ENCODE assay signal across 8 mouse cellular contexts in the genomic region with DNA sequence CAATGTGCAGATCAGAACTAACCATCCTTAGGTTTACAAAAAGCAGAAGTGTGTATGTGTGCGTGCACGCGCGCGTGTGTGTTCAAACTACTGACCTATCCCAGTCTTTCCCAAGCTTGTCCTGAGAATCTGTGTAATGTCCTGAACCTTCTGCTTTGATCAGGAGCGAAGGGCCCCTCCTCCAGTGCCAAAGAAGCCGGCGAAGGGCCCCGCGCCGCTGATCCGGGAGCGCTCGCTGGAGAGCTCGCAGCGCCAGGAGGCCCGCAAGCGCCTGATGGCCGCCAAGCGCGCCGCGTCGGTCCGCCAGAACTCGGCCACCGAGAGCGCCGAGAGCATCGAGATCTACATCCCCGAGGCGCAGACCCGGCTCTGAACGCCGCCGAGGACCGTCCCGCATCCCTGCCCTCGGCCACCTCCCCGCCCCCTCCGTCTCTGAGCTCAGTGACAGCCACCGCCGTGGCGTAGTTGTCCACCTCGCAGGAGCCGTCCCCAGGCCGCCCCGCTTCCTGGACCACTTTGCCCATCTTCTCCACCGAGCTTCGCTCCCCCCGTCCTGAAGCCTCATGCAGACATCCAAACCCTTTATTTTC. TPM values are rescaled to one million over a fixed set of nuclear protein-coding genes. Genes with fewer than 3 reads are reported as not detected.
DNase-seq lines count a peak whose midpoint lies in the region; ATAC-seq and TF ChIP-seq lines count a peak whose summit lies in the region.

No protein-coding gene starts in this region.

- no peak overlapping the region for H3K27ac ChIP-seq in kidney, embryonic 16.5 days (ENCODE audit: low read length)
- no peak overlapping the region for H3K27ac ChIP-seq in heart, embryonic 15.5 days
- H3K27ac ChIP-seq in limb, embryonic 15.5 days, result no peak overlapping the region
- no peak overlapping the region for H3K27ac ChIP-seq in neural tube, embryonic 15.5 days (replicated peaks)

- 3% methylated on average over 37 of the region's 51 CpGs for WGBS in kidney, embryonic 16.5 days
- 4% methylated on average over 51 of the region's 51 CpGs for WGBS in heart, embryonic 15.5 days
- WGBS in limb, embryonic 15.5 days, result 4% methylated on average over 51 of the region's 51 CpGs
- WGBS in neural tube, embryonic 15.5 days, result 3% methylated on average over 51 of the region's 51 CpGs

- peak overlapping the region; percentile 91 for H3K4me2 ChIP-seq in kidney, embryonic 16.5 days (replicated peaks; ENCODE audit: low read depth, low read length)
- peak overlapping the region; percentile 92 for H3K4me2 ChIP-seq in heart, embryonic 15.5 days
- H3K4me2 ChIP-seq in limb, embryonic 15.5 days, result peak overlapping the region; percentile 88
- peak overlapping the region; percentile 80 for H3K4me2 ChIP-seq in neural tube, embryonic 15.5 days

- H3K9me3 ChIP-seq in kidney, embryonic 16.5 days (ENCODE audit: low read length), result no peaks in the 10 kb centered on the region
- no peaks in the 10 kb centered on the region for H3K9me3 ChIP-seq in heart, embryonic 15.5 days (replicated peaks)
- H3K9me3 ChIP-seq in limb, embryonic 15.5 days, result no peaks in the 10 kb centered on the region
- no peaks in the 10 kb centered on the region for H3K9me3 ChIP-seq in neural tube, embryonic 15.5 days (replicated peaks)

- ATAC-seq in kidney, embryonic 16.5 days (ENCODE audit: low FRiP score, low TSS enrichment), result peak; percentile 70
- no peak; the same call in 1 of the 2 replicates for ATAC-seq in heart, embryonic 15.5 days (replicated peaks; ENCODE audit: insufficient number of reproducible peaks, insufficient read depth, low FRiP score, low read depth)
- no peak for ATAC-seq in limb, embryonic 15.5 days (ENCODE audit: insufficient number of reproducible peaks, low FRiP score, low TSS enrichment, low read depth)
- ATAC-seq in neural tube, embryonic 15.5 days (ENCODE audit: low FRiP score), result peak; percentile 59; the same call in 1 of the 2 replicates

- no peak for TF ChIP-seq CTCF in brain, embryonic 14.5 days (IDR thresholded peaks at IDR 0.05; ENCODE audit: borderline replicate concordance, extremely low read depth, insufficient read depth, insufficient read length)

- no peaks in the 10 kb centered on the region for H3K36me3 ChIP-seq in kidney, embryonic 16.5 days (ENCODE audit: insufficient read depth, low read length)
- H3K36me3 ChIP-seq in heart, embryonic 15.5 days, result no peaks in the 10 kb centered on the region
- no peaks in the 10 kb centered on the region for H3K36me3 ChIP-seq in limb, embryonic 15.5 days
- H3K36me3 ChIP-seq in neural tube, embryonic 15.5 days, result no peaks in the 10 kb centered on the region; the same call in 1 of the 2 replicates

- peak overlapping the region; percentile 61 for H3K4me3 ChIP-seq in kidney, embryonic 16.5 days (ENCODE audit: low read length)
- peak overlapping the region; percentile 55 for H3K4me3 ChIP-seq in heart, embryonic 15.5 days
- H3K4me3 ChIP-seq in limb, embryonic 15.5 days, result peak overlapping the region; percentile 46
- H3K4me3 ChIP-seq in neural tube, embryonic 15.5 days (replicated peaks), result peak overlapping the region; percentile 43

- no peak for DNase-seq in kidney, adult 18-20 months
- DNase-seq in brain, embryonic 14.5 days (ENCODE audit: low read depth), result peak; percentile 72
- no peak for DNase-seq in ovary, adult 18-20 months (ENCODE audit: low spot score)
- no peak for DNase-seq in urinary bladder, adult 2 months (ENCODE audit: low spot score)

- peaks cover 33% of the 10 kb centered on the region for H3K27me3 ChIP-seq in kidney, embryonic 16.5 days (ENCODE audit: insufficient read depth, low read length)
- H3K27me3 ChIP-seq in heart, embryonic 15.5 days, result peaks cover 50% of the 10 kb centered on the region
- H3K27me3 ChIP-seq in limb, embryonic 15.5 days, result peaks cover 37% of the 10 kb centered on the region
- H3K27me3 ChIP-seq in neural tube, embryonic 15.5 days (replicated peaks), result peaks cover 26% of the 10 kb centered on the region

- no peak for TF ChIP-seq POLR2A in brain, embryonic 14.5 days (IDR thresholded peaks at IDR 0.05; ENCODE audit: borderline replicate concordance, extremely low read depth, insufficient read depth, insufficient read length, poor library complexity, severe bottlenecking)

- peaks cover 6% of the 10 kb centered on the region; the same call in 1 of the 2 replicates for H3K4me1 ChIP-seq in kidney, embryonic 16.5 days (ENCODE audit: insufficient read depth, low read length)
- peaks cover 4% of the 10 kb centered on the region; the same call in 1 of the 2 replicates for H3K4me1 ChIP-seq in heart, embryonic 15.5 days (replicated peaks)
- H3K4me1 ChIP-seq in limb, embryonic 15.5 days, result peaks cover 8% of the 10 kb centered on the region; the same call in 1 of the 2 replicates
- H3K4me1 ChIP-seq in neural tube, embryonic 15.5 days, result 0 out of 2 replicates have a peak, but pooled peaks cover 5% of the 10 kb centered on the region

- peak overlapping the region; percentile 68 for H3K9ac ChIP-seq in kidney, embryonic 16.5 days (replicated peaks; ENCODE audit: low read length)
- H3K9ac ChIP-seq in heart, embryonic 15.5 days, result peak overlapping the region; percentile 47; the same call in 1 of the 2 replicates
- H3K9ac ChIP-seq in limb, embryonic 15.5 days, result 0 out of 2 replicates have a peak overlapping the region, but pooled peaks have one; percentile 23
- peak overlapping the region; percentile 48 for H3K9ac ChIP-seq in neural tube, embryonic 15.5 days (replicated peaks)

RNA-seq across cellular contexts. Expression of gene Tgif1, which starts 35.4 kb away (rescaled TPM):
- 90.4 and 93.7 TPM in 2 replicates for polyA plus RNA-seq in kidney, embryonic 16.5 days (2015; fragmentation: Nextera tagmentation; extraction: Ambion mirVana)
- 17.2 and 19.2 TPM in 2 replicates for polyA plus RNA-seq in brain, embryonic 14.5 days (2012; rRNA removed)
- 19.6 and 28.1 TPM in 2 replicates for polyA plus RNA-seq in heart, embryonic 15.5 days (2015; fragmentation: Nextera tagmentation; extraction: Ambion mirVana)
- polyA plus RNA-seq in limb, embryonic 15.5 days (2015; fragmentation: Nextera tagmentation; extraction: Ambion mirVana), result 60.4 and 64.6 TPM in 2 replicates
- polyA plus RNA-seq in neural tube, embryonic 15.5 days (2015; fragmentation: Nextera tagmentation; extraction: Ambion mirVana), result 11.3 and 24.6 TPM in 2 replicates
- polyA plus RNA-seq in urinary bladder, adult 2 months (2012; rRNA removed), result 77.2 and 79.5 TPM in 2 replicates

Comparison
In these comparisons a context has a peak if more than half of its experiments do, and no peak if none do; other contexts are left out.
1. ATAC-seq: peak in kidney, embryonic 16.5 days (single experiment) and neural tube, embryonic 15.5 days (single experiment); none in heart, embryonic 15.5 days (single experiment) and limb, embryonic 15.5 days (single experiment).
2. Peak in every context shown above with its lines, with median percentiles within 50 percentile points of each other: H3K4me2 ChIP-seq, H3K4me3 ChIP-seq and H3K9ac ChIP-seq.